Mouse (Mus musculus): ENCODE measurements around the gene Cpne8. TPM values are rescaled to one million over a fixed set of nuclear protein-coding genes. Genes with fewer than 3 reads are reported as not detected.

The Cpne8 gene
- polyA plus RNA-seq, 1 experiment from 2014 or later, result 4.2 TPM

- WGBS (ENCODE audit: insufficient replicate concordance), result 73% methylated on average over 7 of the region's 7 CpGs
- H3K9ac ChIP-seq (ENCODE audit: low read depth, low read length), result no peak overlapping the region
Measured at GRCm38 (mm10) chr15:90669494-90669893, 9.7 kb downstream of the Cpne8 start.

GRCm38 (mm10) chr15:90666893-90667292 is 12.3 kb downstream of the Cpne8 start:
- H3K27me3 ChIP-seq (ENCODE audit: control insufficient read depth, insufficient read depth, low read length), result no peaks in the 10 kb centered on the region

More at GRCm38 (mm10) chr15:90669494-90669893, 9.7 kb downstream of the Cpne8 start:
- no peak for ATAC-seq (replicated peaks; ENCODE audit: insufficient number of reproducible peaks, low FRiP score, low TSS enrichment)
- Histone ChIP-seq H3K27me3 (ENCODE audit: control insufficient read depth, insufficient read depth, low read length) (no peaks in the 10 kb centered on the region), H3K36me3 (ENCODE audit: control insufficient read depth, insufficient read depth, low read length) (no peaks in the 10 kb centered on the region), H3K4me3 (ENCODE audit: low read depth, low read length) (no peak overlapping the region), H3K4me1 (ENCODE audit: control insufficient read depth, insufficient read depth, low read length) (no peaks in the 10 kb centered on the region), H3K27ac (ENCODE audit: low read depth, low read length) (no peak overlapping the region), H3K9me3 (replicated peaks; ENCODE audit: control insufficient read depth, low read length) (no peaks in the 10 kb centered on the region), H3K4me2 (no peak overlapping the region)

GRCm38 (mm10) chr15:90664615-90665014 is 14.6 kb downstream of the Cpne8 start:
- Histone ChIP-seq H3K27ac (ENCODE audit: low read depth, low read length) (no peak overlapping the region), H3K9me3 (replicated peaks; ENCODE audit: control insufficient read depth, low read length) (no peaks in the 10 kb centered on the region), H3K4me2 (no peak overlapping the region), H3K9ac (ENCODE audit: low read depth, low read length) (no peak overlapping the region), H3K36me3 (ENCODE audit: control insufficient read depth, insufficient read depth, low read length) (no peaks in the 10 kb centered on the region), H3K27me3 (ENCODE audit: control insufficient read depth, insufficient read depth, low read length) (no peaks in the 10 kb centered on the region), H3K4me3 (ENCODE audit: low read depth, low read length) (no peak overlapping the region), H3K4me1 (ENCODE audit: control insufficient read depth, insufficient read depth, low read length) (no peaks in the 10 kb centered on the region)
- 83% methylated on average over 3 of the region's 3 CpGs for WGBS (ENCODE audit: insufficient replicate concordance)
- ATAC-seq (replicated peaks; ENCODE audit: insufficient number of reproducible peaks, low FRiP score, low TSS enrichment), result no peak

More at GRCm38 (mm10) chr15:90666893-90667292, 12.3 kb downstream of the Cpne8 start:
- no peak overlapping the region for H3K4me3 ChIP-seq (ENCODE audit: low read depth, low read length)
- no peaks in the 10 kb centered on the region for H3K4me1 ChIP-seq (ENCODE audit: control insufficient read depth, insufficient read depth, low read length)
- H3K27ac ChIP-seq (ENCODE audit: low read depth, low read length), result no peak overlapping the region
- no peak overlapping the region for H3K9ac ChIP-seq (ENCODE audit: low read depth, low read length)
- WGBS (ENCODE audit: insufficient replicate concordance), result 80% methylated on average over 6 of the region's 6 CpGs
- H3K4me2 ChIP-seq, result no peak overlapping the region
- no peaks in the 10 kb centered on the region for H3K36me3 ChIP-seq (ENCODE audit: control insufficient read depth, insufficient read depth, low read length)
- no peaks in the 10 kb centered on the region for H3K9me3 ChIP-seq (replicated peaks; ENCODE audit: control insufficient read depth, low read length)
- ATAC-seq (replicated peaks; ENCODE audit: insufficient number of reproducible peaks, low FRiP score, low TSS enrichment), result no peak

GRCm38 (mm10) chr15:90663631-90664030 is 15.6 kb downstream of the Cpne8 start:
- Histone ChIP-seq H3K36me3 (ENCODE audit: control insufficient read depth, insufficient read depth, low read length) (no peaks in the 10 kb centered on the region), H3K27ac (ENCODE audit: low read depth, low read length) (no peak overlapping the region), H3K9ac (ENCODE audit: low read depth, low read length) (no peak overlapping the region), H3K4me2 (no peak overlapping the region), H3K27me3 (ENCODE audit: control insufficient read depth, insufficient read depth, low read length) (no peaks in the 10 kb centered on the region), H3K9me3 (replicated peaks; ENCODE audit: control insufficient read depth, low read length) (no peaks in the 10 kb centered on the region), H3K4me1 (ENCODE audit: control insufficient read depth, insufficient read depth, low read length) (no peaks in the 10 kb centered on the region), H3K4me3 (ENCODE audit: low read depth, low read length) (no peak overlapping the region)
- 79% methylated on average over 4 of the region's 4 CpGs for WGBS (ENCODE audit: insufficient replicate concordance)
- no peak for ATAC-seq (replicated peaks; ENCODE audit: insufficient number of reproducible peaks, low FRiP score, low TSS enrichment)

GRCm38 (mm10) chr15:90660723-90661122 is 18.5 kb downstream of the Cpne8 start:
- no peaks in the 10 kb centered on the region for H3K9me3 ChIP-seq (replicated peaks; ENCODE audit: control insufficient read depth, low read length)
- H3K9ac ChIP-seq (ENCODE audit: low read depth, low read length), result no peak overlapping the region
- no peak for ATAC-seq (replicated peaks; ENCODE audit: insufficient number of reproducible peaks, low FRiP score, low TSS enrichment)
- no peak overlapping the region for H3K4me2 ChIP-seq
- no peak overlapping the region for H3K4me3 ChIP-seq (ENCODE audit: low read depth, low read length)
- H3K36me3 ChIP-seq (ENCODE audit: control insufficient read depth, insufficient read depth, low read length), result no peaks in the 10 kb centered on the region
- H3K27me3 ChIP-seq (ENCODE audit: control insufficient read depth, insufficient read depth, low read length), result no peaks in the 10 kb centered on the region
- no peaks in the 10 kb centered on the region for H3K4me1 ChIP-seq (ENCODE audit: control insufficient read depth, insufficient read depth, low read length)
- H3K27ac ChIP-seq (ENCODE audit: low read depth, low read length), result no peak overlapping the region
- WGBS (ENCODE audit: insufficient replicate concordance), result 92% methylated on average over 3 of the region's 3 CpGs

- Histone ChIP-seq H3K4me1 (ENCODE audit: control insufficient read depth, insufficient read depth, low read length) (no peaks in the 10 kb centered on the region), H3K4me2 (no peak overlapping the region), H3K27me3 (ENCODE audit: control insufficient read depth, insufficient read depth, low read length) (no peaks in the 10 kb centered on the region), H3K27ac (ENCODE audit: low read depth, low read length) (no peak overlapping the region), H3K9me3 (replicated peaks; ENCODE audit: control insufficient read depth, low read length) (no peaks in the 10 kb centered on the region), H3K4me3 (ENCODE audit: low read depth, low read length) (no peak overlapping the region), H3K36me3 (ENCODE audit: control insufficient read depth, insufficient read depth, low read length) (no peaks in the 10 kb centered on the region), H3K9ac (ENCODE audit: low read depth, low read length) (no peak overlapping the region)
- 62% methylated on average over 2 of the region's 2 CpGs for WGBS (ENCODE audit: insufficient replicate concordance)
- ATAC-seq (replicated peaks; ENCODE audit: insufficient number of reproducible peaks, low FRiP score, low TSS enrichment), result no peak
Measured at GRCm38 (mm10) chr15:90658053-90658452, 21.2 kb downstream of the Cpne8 start.

- 79% methylated on average over 8 of the region's 8 CpGs for WGBS (ENCODE audit: insufficient replicate concordance)
- no peaks in the 10 kb centered on the region for H3K36me3 ChIP-seq (ENCODE audit: control insufficient read depth, insufficient read depth, low read length)
- ATAC-seq (replicated peaks; ENCODE audit: insufficient number of reproducible peaks, low FRiP score, low TSS enrichment), result no peak
Measured at GRCm38 (mm10) chr15:90656521-90656920, 22.7 kb downstream of the Cpne8 start.

GRCm38 (mm10) chr15:90647011-90647577 is 32.1 kb downstream of the Cpne8 start:
- Histone ChIP-seq H3K9ac (ENCODE audit: low read depth, low read length) (no peak overlapping the region), H3K4me2 (no peak overlapping the region), H3K27ac (ENCODE audit: low read depth, low read length) (no peak overlapping the region), H3K9me3 (replicated peaks; ENCODE audit: control insufficient read depth, low read length) (no peaks in the 10 kb centered on the region), H3K4me3 (ENCODE audit: low read depth, low read length) (no peak overlapping the region), H3K4me1 (ENCODE audit: control insufficient read depth, insufficient read depth, low read length) (no peaks in the 10 kb centered on the region), H3K27me3 (ENCODE audit: control insufficient read depth, insufficient read depth, low read length) (no peaks in the 10 kb centered on the region), H3K36me3 (ENCODE audit: control insufficient read depth, insufficient read depth, low read length) (no peaks in the 10 kb centered on the region)
- WGBS (ENCODE audit: insufficient replicate concordance), result 77% methylated on average over 5 of the region's 5 CpGs
- no peak for ATAC-seq (replicated peaks; ENCODE audit: insufficient number of reproducible peaks, low FRiP score, low TSS enrichment)

More at GRCm38 (mm10) chr15:90656521-90656920, 22.7 kb downstream of the Cpne8 start:
- no peaks in the 10 kb centered on the region for H3K27me3 ChIP-seq (ENCODE audit: control insufficient read depth, insufficient read depth, low read length)
- H3K9ac ChIP-seq (ENCODE audit: low read depth, low read length), result no peak overlapping the region
- H3K4me3 ChIP-seq (ENCODE audit: low read depth, low read length), result no peak overlapping the region
- H3K9me3 ChIP-seq (replicated peaks; ENCODE audit: control insufficient read depth, low read length), result no peaks in the 10 kb centered on the region
- H3K4me1 ChIP-seq (ENCODE audit: control insufficient read depth, insufficient read depth, low read length), result no peaks in the 10 kb centered on the region
- no peak overlapping the region for H3K4me2 ChIP-seq
- H3K27ac ChIP-seq (ENCODE audit: low read depth, low read length), result no peak overlapping the region

GRCm38 (mm10) chr15:90646326-90646725 is 32.9 kb downstream of the Cpne8 start:
- no peak overlapping the region for H3K9ac ChIP-seq (ENCODE audit: low read depth, low read length)
- H3K4me1 ChIP-seq (ENCODE audit: control insufficient read depth, insufficient read depth, low read length), result no peaks in the 10 kb centered on the region
- H3K27me3 ChIP-seq (ENCODE audit: control insufficient read depth, insufficient read depth, low read length), result no peaks in the 10 kb centered on the region
- no peak overlapping the region for H3K4me2 ChIP-seq
- ATAC-seq (replicated peaks; ENCODE audit: insufficient number of reproducible peaks, low FRiP score, low TSS enrichment), result no peak
- WGBS (ENCODE audit: insufficient replicate concordance), result 77% methylated on average over 4 of the region's 4 CpGs
- no peaks in the 10 kb centered on the region for H3K9me3 ChIP-seq (replicated peaks; ENCODE audit: control insufficient read depth, low read length)
- no peak overlapping the region for H3K27ac ChIP-seq (ENCODE audit: low read depth, low read length)
- no peak overlapping the region for H3K4me3 ChIP-seq (ENCODE audit: low read depth, low read length)
- H3K36me3 ChIP-seq (ENCODE audit: control insufficient read depth, insufficient read depth, low read length), result no peaks in the 10 kb centered on the region

All from heart, embryonic 11.5 days (tissue).